Mouse (Mus musculus): Measurements from ENCODE around the gene Gm9508. TPM values are rescaled to one million over a fixed set of nuclear protein-coding genes. Genes with fewer than 3 reads are reported as not detected.
"Not testable (repeated sequence)": the region's sequence is repeated elsewhere in the genome, so short reads cannot be mapped to it uniquely, and the experiment has no call there.

Gm9508 gene
- polyA plus RNA-seq (2014; fragmentation: Nextera tagmentation; extraction: Ambion mirVana) = not detected in 2 replicates

DNA sequence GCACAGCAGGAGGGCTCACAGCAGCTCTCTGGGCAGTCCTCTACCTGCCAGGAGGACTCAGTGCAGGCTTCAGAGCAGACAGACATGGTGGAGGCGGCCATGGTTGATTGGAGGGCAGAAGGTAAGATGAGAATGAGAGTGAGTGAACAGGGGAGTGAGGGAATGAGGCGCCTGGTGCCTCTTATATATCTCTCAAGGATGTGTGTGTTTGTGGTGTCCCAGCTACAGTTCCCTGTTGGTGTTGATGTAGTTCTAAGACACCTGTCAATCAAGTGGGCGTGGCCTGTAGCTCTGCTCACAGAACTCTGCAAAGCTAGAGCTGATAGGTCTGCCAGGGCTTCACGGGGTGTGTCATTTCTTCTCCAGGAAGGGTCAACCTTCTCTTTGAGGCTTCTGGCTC is at the start of gene Gm9508:
Gm9508 (minus strand) TSS at position 101 of the 400 bp plus-strand sequence.
- Histone ChIP-seq H3K27ac (ENCODE audit: low read length) (no peak within 1 kb of the TSS), H3K36me3 (ENCODE audit: control insufficient read depth, insufficient read depth, low read length) (no peaks in the 10 kb centered on the region), H3K9me3 (ENCODE audit: control insufficient read depth, low read depth, low read length) (no peaks in the 10 kb centered on the region), H3K9ac (replicated peaks; ENCODE audit: low read depth, low read length) (no peak within 1 kb of the TSS), H3K27me3 (ENCODE audit: control insufficient read depth, insufficient read depth, low read length) (no peaks in the 10 kb centered on the region), H3K4me2 (replicated peaks; ENCODE audit: low read depth, low read length) (no peak within 1 kb of the TSS), H3K4me3 (ENCODE audit: low read depth, low read length) (no peak within 1 kb of the TSS), H3K4me1 (ENCODE audit: control insufficient read depth, insufficient read depth, low read length) (no peaks in the 10 kb centered on the region)
- 36% methylated on average over 4 of the region's 4 CpGs for WGBS
- no peak for ATAC-seq (ENCODE audit: insufficient number of reproducible peaks, insufficient read depth, low FRiP score, low read depth)

DNA sequence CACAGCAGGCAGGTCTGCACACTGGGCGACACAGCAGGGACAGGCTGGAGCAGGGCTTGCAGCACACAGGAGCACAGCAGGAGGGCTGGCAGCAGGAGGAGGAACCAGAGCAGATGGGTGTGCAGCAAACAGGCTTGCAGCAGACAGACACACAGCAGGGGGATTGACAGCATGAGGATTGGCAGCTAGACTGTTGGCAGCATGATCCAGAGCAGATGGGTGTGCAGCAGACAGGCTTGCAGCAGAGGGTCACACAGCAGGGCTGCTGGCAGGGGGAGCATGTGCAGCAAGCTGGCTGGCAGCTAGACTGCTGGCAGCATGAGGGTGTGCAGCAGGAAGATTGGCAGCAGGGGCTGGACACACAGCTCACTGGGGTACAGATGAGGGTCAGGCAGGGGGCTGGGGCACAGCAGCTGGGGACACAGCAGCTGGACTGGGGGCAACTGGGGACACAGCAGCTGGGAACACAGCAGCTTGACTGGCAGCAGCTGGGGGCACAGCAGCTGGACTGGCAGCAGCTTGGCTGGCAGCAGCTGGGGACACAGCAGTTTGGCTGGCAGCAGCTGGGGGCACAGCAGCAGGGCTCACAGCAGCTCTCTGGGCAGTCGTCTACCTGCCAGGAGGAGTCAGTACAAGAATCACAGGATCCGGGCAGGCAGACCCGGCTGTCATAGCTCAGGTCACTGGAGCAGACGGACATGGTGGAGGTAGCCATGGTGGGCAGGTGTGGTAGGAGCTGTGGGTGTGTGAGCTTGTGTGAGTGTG is 45.1 kb upstream of the Gm9508 start, which contains the start of gene Gm18596:
Gm18596 (minus strand) TSS at position 715 of the 765 bp plus-strand sequence.
- not testable (repeated sequence) for H3K27ac ChIP-seq (ENCODE audit: low read length); H3K4me1 ChIP-seq (ENCODE audit: control insufficient read depth, insufficient read depth, low read length); H3K9ac ChIP-seq (replicated peaks; ENCODE audit: low read depth, low read length); ATAC-seq (ENCODE audit: insufficient number of reproducible peaks, insufficient read depth, low FRiP score, low read depth); H3K9me3 ChIP-seq (ENCODE audit: control insufficient read depth, low read depth, low read length); H3K4me3 ChIP-seq (ENCODE audit: low read depth, low read length); H3K36me3 ChIP-seq (ENCODE audit: control insufficient read depth, insufficient read depth, low read length); H3K4me2 ChIP-seq (replicated peaks; ENCODE audit: low read depth, low read length); H3K27me3 ChIP-seq (ENCODE audit: control insufficient read depth, insufficient read depth, low read length)
- 55% methylated on average over 4 of the region's 5 CpGs for WGBS

DNA sequence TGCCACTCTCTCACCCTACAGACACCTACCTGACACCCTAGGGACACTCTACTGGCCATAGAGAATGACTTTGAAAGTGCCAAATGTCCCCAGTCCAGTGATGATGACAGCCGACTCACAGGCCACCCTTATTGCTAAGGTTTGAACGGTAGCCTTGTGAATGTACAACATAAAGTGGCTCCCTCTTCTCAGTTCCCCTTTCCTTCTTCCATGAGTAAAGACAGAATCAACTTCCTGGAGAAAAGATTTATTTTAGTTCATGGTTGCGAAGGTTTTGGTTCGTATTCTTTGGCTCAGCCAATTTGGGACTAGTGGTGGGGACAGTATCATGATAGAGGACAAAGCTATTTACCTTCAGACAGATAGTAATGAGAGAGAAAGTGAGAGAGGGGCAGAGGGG is 41.9 kb upstream of the Gm9508 start:
- no peaks in the 10 kb centered on the region for H3K36me3 ChIP-seq (ENCODE audit: control insufficient read depth, insufficient read depth, low read length)
- H3K4me2 ChIP-seq (replicated peaks; ENCODE audit: low read depth, low read length) = no peak overlapping the region
- H3K9me3 ChIP-seq (ENCODE audit: control insufficient read depth, low read depth, low read length) = peaks cover 7% of the 10 kb centered on the region; the same call in 1 of the 2 replicates
- ATAC-seq (ENCODE audit: insufficient number of reproducible peaks, insufficient read depth, low FRiP score, low read depth) = no peak
- no peak overlapping the region for H3K4me3 ChIP-seq (ENCODE audit: low read depth, low read length)
- no peak overlapping the region for H3K9ac ChIP-seq (replicated peaks; ENCODE audit: low read depth, low read length)
- H3K27ac ChIP-seq (ENCODE audit: low read length) = no peak overlapping the region
- WGBS = 90% methylated on average over 4 of the region's 4 CpGs
- H3K4me1 ChIP-seq (ENCODE audit: control insufficient read depth, insufficient read depth, low read length) = no peaks in the 10 kb centered on the region
- no peaks in the 10 kb centered on the region for H3K27me3 ChIP-seq (ENCODE audit: control insufficient read depth, insufficient read depth, low read length)

DNA sequence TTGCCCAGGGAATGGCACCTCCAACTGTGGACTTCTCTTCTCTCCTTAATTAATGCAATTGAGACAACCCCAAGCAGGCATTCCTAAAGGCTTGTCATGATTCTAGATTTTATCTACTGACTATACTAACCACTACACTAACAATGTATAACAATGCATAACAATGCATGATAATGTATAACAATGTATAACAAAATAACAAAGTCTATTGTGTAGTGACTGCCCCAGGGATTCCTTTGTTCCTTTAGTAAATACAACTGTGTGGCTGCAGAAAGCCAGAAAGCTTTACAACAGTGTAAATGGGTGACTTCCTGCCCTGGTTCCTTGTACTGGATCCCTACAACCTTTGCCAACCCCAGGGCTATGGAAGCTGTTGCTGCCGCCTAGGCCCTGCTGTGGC is 38.9 kb upstream of the Gm9508 start:
- Histone ChIP-seq H3K4me2 (replicated peaks; ENCODE audit: low read depth, low read length) (no peak overlapping the region), H3K9me3 (ENCODE audit: control insufficient read depth, low read depth, low read length) (peaks cover 7% of the 10 kb centered on the region; the same call in 1 of the 2 replicates), H3K4me1 (ENCODE audit: control insufficient read depth, insufficient read depth, low read length) (no peaks in the 10 kb centered on the region), H3K36me3 (ENCODE audit: control insufficient read depth, insufficient read depth, low read length) (no peaks in the 10 kb centered on the region), H3K4me3 (ENCODE audit: low read depth, low read length) (no peak overlapping the region), H3K27ac (ENCODE audit: low read length) (no peak overlapping the region), H3K27me3 (ENCODE audit: control insufficient read depth, insufficient read depth, low read length) (no peaks in the 10 kb centered on the region), H3K9ac (replicated peaks; ENCODE audit: low read depth, low read length) (no peak overlapping the region)
- 92% methylated on average over 1 of the region's 1 CpGs for WGBS
- ATAC-seq (ENCODE audit: insufficient number of reproducible peaks, insufficient read depth, low FRiP score, low read depth) = no peak

DNA sequence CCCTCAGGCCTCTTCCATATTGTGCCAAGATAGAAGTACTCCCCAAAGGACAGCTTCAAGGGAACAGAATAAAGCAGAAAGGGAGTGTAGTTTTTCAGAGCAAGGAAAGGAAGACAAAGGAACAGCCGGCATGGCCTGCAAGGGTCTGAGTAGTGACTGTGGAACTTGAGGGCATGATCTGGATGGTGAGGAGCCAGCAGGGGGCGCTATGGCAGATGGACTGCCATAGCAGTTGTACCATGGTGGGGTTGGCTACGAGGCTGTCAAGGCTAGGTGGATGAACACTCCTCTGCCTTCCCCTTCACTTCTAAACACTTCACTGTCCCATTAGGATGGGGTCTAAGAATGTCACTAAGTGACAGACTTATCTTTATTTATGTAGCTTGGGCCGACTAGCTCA is 32.2 kb upstream of the Gm9508 start:
- Histone ChIP-seq H3K27ac (ENCODE audit: low read length) (no peak overlapping the region), H3K9me3 (ENCODE audit: control insufficient read depth, low read depth, low read length) (no peaks in the 10 kb centered on the region), H3K4me2 (replicated peaks; ENCODE audit: low read depth, low read length) (no peak overlapping the region), H3K36me3 (ENCODE audit: control insufficient read depth, insufficient read depth, low read length) (no peaks in the 10 kb centered on the region), H3K27me3 (ENCODE audit: control insufficient read depth, insufficient read depth, low read length) (no peaks in the 10 kb centered on the region), H3K9ac (replicated peaks; ENCODE audit: low read depth, low read length) (no peak overlapping the region), H3K4me1 (ENCODE audit: control insufficient read depth, insufficient read depth, low read length) (no peaks in the 10 kb centered on the region), H3K4me3 (ENCODE audit: low read depth, low read length) (no peak overlapping the region)
- no peak for ATAC-seq (ENCODE audit: insufficient number of reproducible peaks, insufficient read depth, low FRiP score, low read depth)
- 43% methylated on average over 4 of the region's 4 CpGs for WGBS

DNA sequence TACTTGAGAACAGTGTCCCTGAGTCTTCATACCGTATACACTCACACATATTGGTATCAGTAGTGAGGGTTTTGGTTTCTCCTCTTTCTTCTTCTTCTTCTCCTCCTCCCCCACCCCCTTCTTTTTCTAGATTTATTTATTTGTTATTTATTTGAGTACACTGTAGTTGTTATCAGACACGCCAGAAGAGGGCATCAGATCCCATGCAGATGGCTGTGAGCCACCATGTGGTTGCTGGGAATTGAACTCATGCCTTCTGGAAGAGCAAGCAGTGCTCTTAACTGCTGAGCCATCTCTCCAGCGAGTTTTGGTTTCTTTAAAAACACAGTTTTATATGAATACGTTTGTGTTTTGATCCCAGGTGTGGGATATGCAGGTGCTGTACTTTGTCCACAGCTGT is 31.2 kb upstream of the Gm9508 start:
- Histone ChIP-seq H3K36me3 (ENCODE audit: control insufficient read depth, insufficient read depth, low read length) (no peaks in the 10 kb centered on the region), H3K9ac (replicated peaks; ENCODE audit: low read depth, low read length) (no peak overlapping the region), H3K9me3 (ENCODE audit: control insufficient read depth, low read depth, low read length) (no peaks in the 10 kb centered on the region), H3K4me3 (ENCODE audit: low read depth, low read length) (no peak overlapping the region), H3K27ac (ENCODE audit: low read length) (no peak overlapping the region), H3K4me1 (ENCODE audit: control insufficient read depth, insufficient read depth, low read length) (no peaks in the 10 kb centered on the region), H3K4me2 (replicated peaks; ENCODE audit: low read depth, low read length) (no peak overlapping the region), H3K27me3 (ENCODE audit: control insufficient read depth, insufficient read depth, low read length) (no peaks in the 10 kb centered on the region)
- ATAC-seq (ENCODE audit: insufficient number of reproducible peaks, insufficient read depth, low FRiP score, low read depth) = no peak
- 58% methylated on average over 4 of the region's 4 CpGs for WGBS

DNA sequence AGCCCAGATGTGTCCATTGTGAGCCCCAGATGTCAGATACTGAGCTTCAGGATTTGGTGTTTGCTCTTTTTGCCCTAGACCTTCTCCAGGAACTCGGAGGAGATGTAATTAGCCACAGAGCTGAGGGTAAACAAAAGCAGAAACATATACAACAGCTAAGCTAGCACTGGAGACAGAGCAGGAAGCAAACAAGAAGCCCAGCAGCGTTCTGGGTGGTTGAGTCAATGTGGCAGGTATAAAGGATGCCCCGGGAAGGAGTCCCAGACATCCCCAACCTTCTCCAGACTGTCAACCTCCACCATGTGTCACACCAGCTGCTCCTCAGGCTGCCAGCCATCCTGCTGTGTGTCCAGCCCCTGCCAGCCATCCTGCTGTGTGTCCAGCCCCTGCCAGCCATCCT is 29.2 kb upstream of the Gm9508 start, which contains the start of gene Gm10100:
Gm10100 (plus strand) TSS at position 301 of the 400 bp plus-strand sequence.
- no peaks in the 10 kb centered on the region for H3K9me3 ChIP-seq (ENCODE audit: control insufficient read depth, low read depth, low read length)
- WGBS = 34% methylated on average over 3 of the region's 3 CpGs
- no peak for ATAC-seq (ENCODE audit: insufficient number of reproducible peaks, insufficient read depth, low FRiP score, low read depth)
- no peaks in the 10 kb centered on the region for H3K4me1 ChIP-seq (ENCODE audit: control insufficient read depth, insufficient read depth, low read length)
- H3K4me3 ChIP-seq (ENCODE audit: low read depth, low read length) = no peak within 1 kb of the TSS
- H3K4me2 ChIP-seq (replicated peaks; ENCODE audit: low read depth, low read length) = no peak within 1 kb of the TSS
- H3K36me3 ChIP-seq (ENCODE audit: control insufficient read depth, insufficient read depth, low read length) = no peaks in the 10 kb centered on the region
- no peaks in the 10 kb centered on the region for H3K27me3 ChIP-seq (ENCODE audit: control insufficient read depth, insufficient read depth, low read length)
- no peak within 1 kb of the TSS for H3K9ac ChIP-seq (replicated peaks; ENCODE audit: low read depth, low read length)
- H3K27ac ChIP-seq (ENCODE audit: low read length) = no peak within 1 kb of the TSS

DNA sequence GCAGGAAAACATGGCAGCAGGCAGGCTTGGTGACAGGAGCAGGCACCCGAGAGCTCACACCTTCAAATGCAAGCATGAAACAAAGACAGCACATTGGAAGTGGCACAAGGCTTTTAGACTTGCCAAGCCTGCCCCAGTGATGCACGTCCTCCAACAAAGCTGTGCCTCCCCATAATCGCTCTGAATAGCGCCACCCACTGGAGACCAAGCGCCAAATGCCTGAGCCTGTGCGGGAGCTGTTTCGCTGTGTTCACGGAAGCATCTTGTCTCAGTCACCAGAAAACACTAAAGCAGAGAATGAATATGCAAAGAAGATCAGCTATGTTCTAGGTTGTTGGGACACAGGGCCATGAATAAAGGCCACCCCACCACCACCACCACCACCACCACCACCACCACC is 27.8 kb upstream of the Gm9508 start:
- no peak overlapping the region for H3K4me2 ChIP-seq (replicated peaks; ENCODE audit: low read depth, low read length)
- H3K36me3 ChIP-seq (ENCODE audit: control insufficient read depth, insufficient read depth, low read length) = no peaks in the 10 kb centered on the region
- no peaks in the 10 kb centered on the region for H3K27me3 ChIP-seq (ENCODE audit: control insufficient read depth, insufficient read depth, low read length)
- H3K4me1 ChIP-seq (ENCODE audit: control insufficient read depth, insufficient read depth, low read length) = no peaks in the 10 kb centered on the region
- no peaks in the 10 kb centered on the region for H3K9me3 ChIP-seq (ENCODE audit: control insufficient read depth, low read depth, low read length)
- no peak overlapping the region for H3K27ac ChIP-seq (ENCODE audit: low read length)
- 76% methylated on average over 8 of the region's 8 CpGs for WGBS
- no peak overlapping the region for H3K4me3 ChIP-seq (ENCODE audit: low read depth, low read length)
- H3K9ac ChIP-seq (replicated peaks; ENCODE audit: low read depth, low read length) = no peak overlapping the region
- no peak for ATAC-seq (ENCODE audit: insufficient number of reproducible peaks, insufficient read depth, low FRiP score, low read depth)

DNA sequence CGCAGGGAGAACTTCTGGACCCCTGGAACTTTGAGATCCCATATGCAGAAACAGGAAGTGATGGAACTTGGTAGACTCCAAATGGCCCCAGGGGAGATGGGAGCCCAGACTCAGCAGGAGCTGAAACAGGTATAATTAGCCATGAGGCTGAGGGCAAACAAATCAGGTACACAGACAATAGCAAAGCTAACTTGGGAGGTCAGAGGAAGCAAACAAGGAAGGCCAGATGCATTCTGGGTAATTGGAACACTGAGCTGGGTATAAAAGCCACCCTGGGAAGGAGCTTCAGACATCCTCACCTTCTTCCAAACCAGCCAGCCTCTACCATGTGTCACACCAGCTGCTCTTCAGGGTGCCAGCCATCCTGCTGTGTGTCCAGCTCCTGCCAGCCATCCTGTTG is 23.3 kb upstream of the Gm9508 start, which contains the start of gene Krtap12-1:
Krtap12-1 (plus strand) TSS at position 301 of the 400 bp plus-strand sequence.
- not testable (repeated sequence) for H3K36me3 ChIP-seq (ENCODE audit: control insufficient read depth, insufficient read depth, low read length); H3K4me1 ChIP-seq (ENCODE audit: control insufficient read depth, insufficient read depth, low read length); H3K27me3 ChIP-seq (ENCODE audit: control insufficient read depth, insufficient read depth, low read length); ATAC-seq (ENCODE audit: insufficient number of reproducible peaks, insufficient read depth, low FRiP score, low read depth); H3K27ac ChIP-seq (ENCODE audit: low read length); H3K9me3 ChIP-seq (ENCODE audit: control insufficient read depth, low read depth, low read length); H3K4me2 ChIP-seq (replicated peaks; ENCODE audit: low read depth, low read length); H3K4me3 ChIP-seq (ENCODE audit: low read depth, low read length); H3K9ac ChIP-seq (replicated peaks; ENCODE audit: low read depth, low read length)
- WGBS = 82% methylated on average over 1 of the region's 1 CpGs

All from stomach, embryonic 14.5 days (tissue).